Mouse (Mus musculus): ENCODE results near the gene Nfkb2.

DNA sequence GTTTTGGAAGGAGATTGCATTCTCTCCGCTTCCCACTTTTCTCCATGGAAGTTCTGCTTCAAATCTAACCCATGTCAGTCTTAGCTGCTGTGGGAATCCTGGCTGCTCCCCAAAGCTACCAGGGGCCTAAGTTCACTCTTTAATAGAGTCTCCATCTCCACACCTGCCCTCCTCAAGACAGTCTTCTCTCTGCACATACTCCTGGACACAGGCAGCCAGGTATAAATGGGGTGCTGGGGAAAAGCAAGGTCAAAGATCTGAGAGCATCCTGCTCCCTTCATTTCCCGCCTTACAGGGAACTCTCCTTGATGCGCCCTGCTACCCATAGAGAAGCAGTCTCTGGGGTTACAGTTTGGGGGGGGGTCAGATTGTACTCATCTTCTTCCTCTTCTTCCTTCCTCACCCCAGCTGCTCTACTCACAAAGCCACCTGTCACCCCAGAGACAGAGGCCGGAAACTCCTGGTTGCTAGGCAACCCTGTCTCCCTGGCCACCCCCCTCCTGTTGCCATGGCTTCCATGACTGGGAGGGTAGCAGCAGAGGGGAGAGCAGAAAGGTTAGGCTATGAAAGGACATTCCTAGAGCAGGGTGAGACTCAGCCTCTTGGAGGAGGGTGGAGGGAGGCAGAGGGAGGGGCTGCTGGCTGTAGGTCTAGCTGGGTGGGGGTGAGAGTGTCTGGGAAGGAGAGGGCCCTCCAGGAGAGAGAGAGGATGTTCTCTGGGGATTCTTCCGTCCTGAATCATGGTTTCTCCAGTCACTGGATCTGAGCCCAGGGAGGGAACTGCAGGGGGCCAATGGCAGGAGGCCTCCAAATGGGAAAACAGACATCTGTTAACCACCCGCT lies 17.2 kb downstream of the Nfkb2 start:
- TF ChIP-seq POLR2A (IDR thresholded peaks at IDR 0.05; ENCODE audit: low read depth, low read length) (no peak), CTCF (IDR thresholded peaks at IDR 0.05; ENCODE audit: extremely low read depth, insufficient read length, insufficient replicate concordance, low read depth, low read length) (no peak)
